16 mouse cellular contexts compared by ENCODE assay signal in the genomic region with DNA sequence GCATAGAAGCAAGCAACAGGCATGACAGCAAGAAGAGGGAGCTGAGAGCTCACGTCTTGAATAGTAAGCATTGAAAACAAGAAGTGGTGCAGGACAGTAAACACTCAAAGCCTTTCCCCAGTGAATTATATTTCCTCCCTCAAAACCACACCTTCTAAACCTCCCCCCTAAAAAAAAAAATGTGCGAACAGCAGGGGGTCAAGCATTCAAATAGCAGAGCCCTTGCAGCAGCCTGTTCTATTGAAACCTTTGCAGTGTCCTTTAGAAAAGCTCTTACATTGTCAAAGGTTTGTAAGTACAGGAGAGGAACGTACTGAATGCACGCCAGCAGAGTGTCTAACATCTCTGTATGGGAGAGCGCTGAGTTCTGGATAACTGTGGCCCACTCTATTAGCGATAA.
"Had no signal": no experiment of that assay in that cellular context is flagged by ENCODE, and none has a peak within 500 bp of the region (broad histone marks: within the 10 kb centered on the region; RNA-seq: fewer than 3 reads in every experiment).

No protein-coding gene starts in this region.

- H3K9ac ChIP-seq: limb, embryonic 15.5 days; liver, embryonic 12.5 days; lung, embryonic 15.5 days; midbrain, embryonic 12.5 days; neural tube, embryonic 12.5 days; stomach, embryonic 15.5 days had no signal

- H3K4me2 ChIP-seq: limb, embryonic 15.5 days; liver, embryonic 12.5 days; lung, embryonic 15.5 days; midbrain, embryonic 12.5 days; neural tube, embryonic 12.5 days; stomach, embryonic 15.5 days had no signal

- H3K36me3 ChIP-seq: limb, embryonic 15.5 days; liver, embryonic 12.5 days; lung, embryonic 15.5 days; midbrain, embryonic 12.5 days; neural tube, embryonic 12.5 days; stomach, embryonic 15.5 days had no signal

- H3K27ac ChIP-seq: limb, embryonic 15.5 days; liver, embryonic 12.5 days; lung, embryonic 15.5 days; macrophage; midbrain, embryonic 12.5 days; neural tube, embryonic 12.5 days; stomach, embryonic 15.5 days had no signal

- ATAC-seq: liver, embryonic 12.5 days had no signal

- H3K4me3 ChIP-seq: limb, embryonic 15.5 days; liver, embryonic 12.5 days; lung, embryonic 15.5 days; megakaryocyte, embryonic 14.5 days; midbrain, embryonic 12.5 days; myocyte; neural tube, embryonic 12.5 days; stomach, embryonic 15.5 days had no signal

- H3K27me3 ChIP-seq: liver, embryonic 12.5 days; lung, embryonic 15.5 days; megakaryocyte, embryonic 14.5 days; neural tube, embryonic 12.5 days; stomach, embryonic 15.5 days had no signal

- H3K9me3 ChIP-seq: limb, embryonic 15.5 days; liver, embryonic 12.5 days; lung, embryonic 15.5 days; midbrain, embryonic 12.5 days; neural tube, embryonic 12.5 days; stomach, embryonic 15.5 days had no signal

- DNase-seq: kidney, adult 8-10 months; kidney, postnatal 25 days; lung, postnatal 14 days; retina, postnatal 1 day; right cerebral cortex, postnatal 4 days; thymus, adult 2 months; thymus, postnatal 25 days had no signal

- H3K4me1 ChIP-seq: limb, embryonic 15.5 days; liver, embryonic 12.5 days; lung, embryonic 15.5 days; megakaryocyte, embryonic 14.5 days; stomach, embryonic 15.5 days had no signal
